ENCODE assay signal across 9 mouse cellular contexts in the genomic region with DNA sequence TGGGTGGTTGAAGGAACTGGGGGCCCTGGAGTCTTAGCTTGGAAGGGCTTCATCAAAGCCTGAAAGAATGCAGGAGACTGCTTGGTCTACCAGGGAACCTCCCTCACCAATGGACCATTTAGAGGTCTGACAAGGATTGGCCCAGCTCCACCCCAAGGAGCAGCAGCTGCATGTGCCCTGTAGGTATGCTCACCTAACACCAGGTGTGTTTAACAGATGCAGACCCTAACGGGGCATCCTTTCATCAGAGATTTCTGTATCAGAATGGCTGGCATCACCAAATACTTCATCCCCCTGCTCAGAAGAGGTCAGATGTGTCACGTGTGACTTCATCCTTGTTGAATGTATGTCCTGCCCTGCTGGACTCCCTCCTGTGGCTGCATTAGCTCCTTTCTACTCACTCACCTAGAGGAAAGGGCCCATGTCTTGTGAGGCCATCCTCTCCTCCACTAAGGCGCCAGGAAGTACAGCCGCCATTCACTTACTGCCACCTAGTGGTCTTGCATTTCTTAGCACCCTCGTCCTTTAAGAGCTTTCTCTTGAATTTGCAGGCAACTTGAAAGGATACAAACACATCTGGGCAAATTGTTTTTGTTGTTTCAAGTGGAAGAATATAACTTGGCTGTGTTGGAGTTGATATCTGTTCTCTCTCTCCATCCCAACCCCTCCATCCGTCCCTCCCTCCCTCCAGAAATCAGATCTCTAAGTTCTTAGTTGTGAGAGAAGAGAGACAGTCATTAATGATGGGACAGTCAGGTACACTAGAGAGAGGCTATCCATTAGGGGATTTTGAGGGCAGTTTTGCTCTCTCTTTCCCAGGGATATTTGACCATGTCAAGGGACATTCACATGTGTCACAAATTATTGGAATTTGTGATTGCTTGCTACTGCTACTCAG.
DNase-seq lines count a peak whose midpoint lies in the region; ATAC-seq and TF ChIP-seq lines count a peak whose summit lies in the region.
"Had no signal": no experiment of that assay in that cellular context is flagged by ENCODE, and none has a peak within 500 bp of the region (broad histone marks: within the 10 kb centered on the region; RNA-seq: fewer than 3 reads in every experiment).

No protein-coding gene starts in this region.

- no peak for TF ChIP-seq POLR2A in limb, embryonic 14.5 days (IDR thresholded peaks at IDR 0.05; ENCODE audit: borderline replicate concordance, extremely low read depth, insufficient read depth, insufficient read length)

- H3K4me2 ChIP-seq in kidney, embryonic 15.5 days: no peak overlapping the region
- H3K4me2 ChIP-seq in limb, embryonic 14.5 days (replicated peaks; ENCODE audit: low read depth, low read length, severe bottlenecking): no peak overlapping the region
- H3K4me2 ChIP-seq: liver, embryonic 15.5 days had no signal

- H3K4me1 ChIP-seq in kidney, embryonic 15.5 days: no peaks in the 10 kb centered on the region
- H3K4me1 ChIP-seq in limb, embryonic 14.5 days (ENCODE audit: control insufficient read depth, insufficient read depth, low read length): no peaks in the 10 kb centered on the region
- H3K4me1 ChIP-seq: liver, embryonic 15.5 days had no signal

- peak; percentile 27 for TF ChIP-seq CTCF in C2C12 (IDR thresholded peaks at IDR 0.05; ENCODE audit: control insufficient read depth, insufficient read depth, insufficient read length)

- peak; percentile 73 for ATAC-seq in common myeloid progenitor, adult 5-6 weeks (replicated peaks; ENCODE audit: low read depth, poor library complexity, severe bottlenecking)
- ATAC-seq in kidney, embryonic 15.5 days (replicated peaks; ENCODE audit: low FRiP score): peak; percentile 54
- ATAC-seq in limb, embryonic 14.5 days (ENCODE audit: low FRiP score, low read depth): no peak
- ATAC-seq in erythroid progenitor cell, adult 5-6 weeks (replicated peaks; ENCODE audit: low FRiP score, poor library complexity, severe bottlenecking): no peak

- H3K4me3 ChIP-seq in C2C12 (ENCODE audit: insufficient read depth, poor library complexity, severe bottlenecking): no peak overlapping the region
- H3K4me3 ChIP-seq in kidney, embryonic 15.5 days (replicated peaks): no peak overlapping the region
- H3K4me3 ChIP-seq in limb, embryonic 14.5 days (replicated peaks; ENCODE audit: low read length): no peak overlapping the region
- H3K4me3 ChIP-seq: liver, embryonic 15.5 days had no signal

- no peaks in the 10 kb centered on the region for H3K27me3 ChIP-seq in C2C12 (ENCODE audit: control insufficient read depth, insufficient read depth, insufficient read length)
- no peaks in the 10 kb centered on the region for H3K27me3 ChIP-seq in kidney, embryonic 15.5 days
- H3K27me3 ChIP-seq in limb, embryonic 14.5 days (ENCODE audit: control insufficient read depth, insufficient read depth, low read length): no peaks in the 10 kb centered on the region
- H3K27me3 ChIP-seq: liver, embryonic 15.5 days had no signal

- no peak overlapping the region for H3K27ac ChIP-seq in kidney, embryonic 15.5 days
- no peak overlapping the region for H3K27ac ChIP-seq in limb, embryonic 14.5 days (replicated peaks; ENCODE audit: low read depth, low read length)
- H3K27ac ChIP-seq: liver, embryonic 15.5 days had no signal

- intact Hi-C loops in gastrocnemius, postnatal 14 days (cut with DNase I; ENCODE audit: low total_unique reads): loop anchor here (10.0 kb wide), 2 partner anchors 115 to 505 kb away; no protein-coding TSS in a partner anchor

- H3K79me2 ChIP-seq in C2C12 (ENCODE audit: control insufficient read depth, insufficient read depth): no peaks in the 10 kb centered on the region

- H3K9me3 ChIP-seq in kidney, embryonic 15.5 days (replicated peaks): no peaks in the 10 kb centered on the region
- H3K9me3 ChIP-seq in limb, embryonic 14.5 days (ENCODE audit: control insufficient read depth, low read length): no peaks in the 10 kb centered on the region
- H3K9me3 ChIP-seq: liver, embryonic 15.5 days had no signal

- peak; percentile 89 for DNase-seq in ZHBTc4 (ENCODE audit: low read depth, low spot score)
- peak; percentile 38 for DNase-seq in gastrocnemius, postnatal 14 days
- DNase-seq in limb, embryonic 14.5 days (ENCODE audit: low spot score): peak; percentile 62
- peak; percentile 44 for DNase-seq in ovary, postnatal 14 days (ENCODE audit: low spot score)

- no peak overlapping the region for H3ac ChIP-seq in C2C12 (ENCODE audit: control insufficient read depth, insufficient read length, low read depth)

- 36% methylated on average over 6 of the region's 6 CpGs for WGBS in kidney, embryonic 15.5 days
- WGBS in limb, embryonic 14.5 days: 37% methylated on average over 6 of the region's 6 CpGs

- H3K79me3 ChIP-seq in C2C12 (ENCODE audit: low read depth): no peaks in the 10 kb centered on the region

- no peak overlapping the region for H3K9ac ChIP-seq in kidney, embryonic 15.5 days
- H3K9ac ChIP-seq in limb, embryonic 14.5 days (ENCODE audit: low read depth, low read length, severe bottlenecking): no peak overlapping the region
- H3K9ac ChIP-seq: liver, embryonic 15.5 days had no signal

- H3K36me3 ChIP-seq in C2C12 (ENCODE audit: control insufficient read depth, insufficient read depth): no peaks in the 10 kb centered on the region
- H3K36me3 ChIP-seq in kidney, embryonic 15.5 days: peaks cover 76% of the 10 kb centered on the region
- peaks cover 4% of the 10 kb centered on the region; the same call in 1 of the 2 replicates for H3K36me3 ChIP-seq in limb, embryonic 14.5 days (ENCODE audit: control insufficient read depth, insufficient read depth, low read length)
- H3K36me3 ChIP-seq: liver, embryonic 15.5 days had no signal

TF ChIP-seq in C2C12, 6 proteins besides CTCF, POLR2A, EP300 and RAD21:
- TF ChIP-seq MYOD1 (IDR thresholded peaks at IDR 0.05; ENCODE audit: control insufficient read depth, insufficient read length, low read depth) (no peak), USF1 (IDR thresholded peaks at IDR 0.05; ENCODE audit: low read depth) (no peak), MYOG (IDR thresholded peaks at IDR 0.05; ENCODE audit: control insufficient read depth, extremely low read depth, insufficient read length) (no peak), FOSL1 (IDR thresholded peaks at IDR 0.05; ENCODE audit: insufficient read depth, low read length, poor library complexity, severe bottlenecking) (no peak), MAX (IDR thresholded peaks at IDR 0.05) (no peak), CEBPB (IDR thresholded peaks at IDR 0.05; ENCODE audit: low read depth) (no peak)
TF ChIP-seq in C2C12: peak in this region for 0.

Comparison
In these comparisons a context has a peak if more than half of its experiments do, and no peak if none do; other contexts are left out.
1. DNase-seq: peak in every context shown above with its lines; median percentile 89 in ZHBTc4; 62 in limb, embryonic 14.5 days; 44 in ovary, postnatal 14 days; 38 in gastrocnemius, postnatal 14 days.
2. ATAC-seq: peak in common myeloid progenitor, adult 5-6 weeks (single experiment) and kidney, embryonic 15.5 days (single experiment); none in limb, embryonic 14.5 days (single experiment) and erythroid progenitor cell, adult 5-6 weeks (single experiment).